Mouse (Mus musculus) ES-E14 (cell line): ENCODE data around the gene Tas2r118.

Source experiments
- HCFC1 ChIP-seq: IDR thresholded peaks from 2 replicates; pipeline ENCODE4 v1.6.1; 2012; ENCODE audit warnings: low read length, inconsistent platforms, borderline replicate concordance; ENCODE audit not compliant: insufficient read depth
- MAFK ChIP-seq: IDR thresholded peaks from 2 replicates; pipeline ENCODE4 v1.6.1; 2014; ENCODE audit warnings: mild to moderate bottlenecking, low read depth, low read length, inconsistent platforms; ENCODE audit not compliant: insufficient read depth
- ZC3H11A ChIP-seq: IDR thresholded peaks from 2 replicates; pipeline ENCODE4 v1.6.1; 2012; ENCODE audit warnings: low read depth, mild to moderate bottlenecking, inconsistent platforms, low read length, borderline replicate concordance
- ZNF384 ChIP-seq: IDR thresholded peaks from 2 replicates; pipeline ENCODE4 v1.6.1; 2012; ENCODE audit warnings: low read depth, low read length, inconsistent platforms

DNA sequence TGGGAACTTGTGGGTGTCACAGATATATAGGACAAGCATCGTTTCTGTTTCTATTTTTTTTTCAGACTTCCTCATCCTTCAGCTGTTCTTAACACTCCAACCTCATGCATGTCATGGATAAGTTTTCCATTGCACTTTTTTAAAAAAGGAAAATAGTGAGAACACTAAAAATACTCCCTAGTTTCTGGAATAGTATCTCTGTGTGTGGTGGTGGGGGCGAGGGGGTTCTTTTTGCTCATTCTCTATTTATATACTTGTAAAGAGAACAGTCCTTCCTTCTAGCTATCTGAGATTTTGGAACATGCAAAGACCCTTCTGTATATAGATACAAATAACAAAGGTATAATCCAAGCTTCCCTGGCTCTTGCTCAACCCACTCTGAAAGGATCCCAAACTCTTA lies 2.9 kb downstream of the Tas2r118 start:
- TF ChIP-seq HCFC1 (no peak), MAFK (no peak), ZNF384 (no peak), ZC3H11A (no peak)
